Mouse (Mus musculus) neural tube, embryonic 13.5 days (tissue): ENCODE measurements at regions not wholly inside any gene's neighbourhood (a gene's known extent, or its start where the extent isn't known, plus 50 kb on each side); places are given as distances from the start of the nearest gene placed in this dataset.

Experiments
- ATAC-seq: fragments of 200-750 bp; cut with Nextera tagmentation; 2 replicates; pipeline ENCODE4 v1.8.0; 2017; ENCODE audit warnings: low read depth, mild to moderate bottlenecking, moderate TSS enrichment, moderate library complexity
- H3K27ac ChIP-seq: fragments of 300-500 bp; sonication (generic); replicated peaks from 2 replicates; pipeline ENCODE4 v1.5.1; 2015; ENCODE audit warnings: moderate library complexity, mild to moderate bottlenecking, inconsistent platforms
- H3K27me3 ChIP-seq: fragments of 300-500 bp; sonication (generic); 2 replicates; pipeline ENCODE4 v1.6.1; 2015; ENCODE audit warnings: mild to moderate bottlenecking, inconsistent platforms
- H3K36me3 ChIP-seq: fragments of 300-500 bp; sonication (generic); 2 replicates; pipeline ENCODE4 v1.6.1; 2015; ENCODE audit warnings: mild to moderate bottlenecking, inconsistent platforms
- H3K4me1 ChIP-seq: fragments of 300-500 bp; sonication (generic); replicated peaks from 2 replicates; pipeline ENCODE4 v1.6.1; 2015; ENCODE audit warnings: inconsistent platforms
- H3K4me2 ChIP-seq: fragments of 300-500 bp; sonication (generic); 2 replicates; pipeline ENCODE4 v1.6.1; 2015; ENCODE audit warnings: inconsistent platforms, mild to moderate bottlenecking, moderate library complexity
- H3K4me3 ChIP-seq: fragments of 300-500 bp; sonication (generic); 2 replicates; pipeline ENCODE4 v1.5.1; 2015; ENCODE audit warnings: mild to moderate bottlenecking, inconsistent platforms
- H3K9ac ChIP-seq: fragments of 300-500 bp; sonication (generic); 2 replicates; pipeline ENCODE4 v1.6.1; 2015; ENCODE audit warnings: moderate library complexity, mild to moderate bottlenecking, inconsistent platforms
- H3K9me3 ChIP-seq: fragments of 300-500 bp; sonication (generic); 2 replicates; pipeline ENCODE4 v1.6.1; 2016; ENCODE audit warnings: inconsistent platforms
- WGBS: fragments of 180-500 bp; shearing (Covaris S2); methylation state at CpG from one replicate; pipeline ENCODE4 v1.1.7; 2015; 5-methylcytosine and 5-hydroxymethylcytosine counted together

DNA sequence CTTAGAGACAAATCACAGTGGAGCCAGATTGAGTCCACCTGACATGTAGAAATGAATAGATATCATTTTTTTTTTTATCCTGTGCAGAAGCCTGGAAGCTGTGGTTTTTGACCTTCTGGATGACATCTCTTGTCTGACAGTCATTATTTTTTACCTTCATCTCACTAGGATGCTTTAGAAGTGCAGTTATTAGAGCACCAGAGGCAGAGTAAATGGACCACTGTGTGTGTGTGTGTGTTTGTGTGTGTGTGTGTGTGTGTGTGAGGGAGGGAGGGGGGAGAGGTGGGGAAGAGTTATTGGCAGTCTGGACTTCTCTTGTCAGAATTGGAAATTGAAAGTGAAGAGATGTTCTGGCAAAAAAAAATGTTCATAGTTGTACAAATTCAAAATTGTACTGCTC is 316.5 kb upstream of the Tmprss15 start:
- H3K27me3 ChIP-seq = no peaks in the 10 kb centered on the region
- no peak for ATAC-seq
- H3K27ac ChIP-seq = no peak overlapping the region
- no peak overlapping the region for H3K9ac ChIP-seq
- H3K4me2 ChIP-seq = no peak overlapping the region
- no peak overlapping the region for H3K4me3 ChIP-seq
- no peaks in the 10 kb centered on the region for H3K9me3 ChIP-seq
- H3K36me3 ChIP-seq = no peaks in the 10 kb centered on the region
- no peaks in the 10 kb centered on the region for H3K4me1 ChIP-seq

DNA sequence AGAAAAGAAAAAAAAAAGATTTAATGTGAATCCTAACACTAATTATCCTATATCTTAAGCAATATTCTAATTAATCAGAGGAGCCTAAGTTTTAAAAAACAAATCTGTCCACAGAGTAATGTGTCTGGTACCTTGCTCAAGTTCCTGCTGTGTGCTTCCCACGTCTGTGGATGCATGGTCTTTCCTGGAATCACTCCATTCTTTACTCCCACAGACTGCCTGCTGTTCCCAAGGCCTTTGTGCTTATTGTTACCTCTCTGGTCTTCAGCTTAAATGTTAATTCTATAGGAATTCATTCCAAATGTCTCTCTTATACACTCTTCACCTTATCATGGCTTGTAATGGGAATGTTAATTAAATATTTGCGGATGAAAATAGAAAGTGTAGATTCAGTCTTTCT is 315.3 kb upstream of the Tmprss15 start:
- no peak for ATAC-seq
- WGBS = 38% methylated on average over 2 of the region's 2 CpGs
- Histone ChIP-seq H3K9me3 (no peaks in the 10 kb centered on the region), H3K36me3 (no peaks in the 10 kb centered on the region), H3K4me2 (no peak overlapping the region), H3K9ac (no peak overlapping the region), H3K4me1 (no peaks in the 10 kb centered on the region), H3K27me3 (no peaks in the 10 kb centered on the region), H3K4me3 (no peak overlapping the region), H3K27ac (no peak overlapping the region)

DNA sequence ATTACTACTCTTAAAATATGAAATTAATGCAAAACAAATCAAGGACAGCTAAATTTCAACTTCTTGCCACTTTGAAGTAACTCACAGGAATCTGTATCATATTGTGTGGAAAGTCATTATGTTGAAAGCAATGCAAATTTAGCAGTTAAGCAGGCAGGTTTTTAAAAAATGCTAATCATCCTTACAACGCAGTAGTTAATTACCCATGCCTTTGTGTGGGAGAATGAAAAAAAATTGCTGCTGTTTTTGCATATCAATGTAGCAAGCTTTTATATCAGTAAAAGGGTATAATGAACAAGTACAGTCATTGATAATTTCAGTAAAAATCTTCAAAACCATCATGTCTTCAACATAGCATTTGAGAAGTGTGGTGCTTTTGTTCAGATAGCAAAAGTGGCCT is 313.2 kb upstream of the Tmprss15 start:
- 46% methylated on average over 1 of the region's 1 CpGs for WGBS
- Histone ChIP-seq H3K9ac (no peak overlapping the region), H3K4me3 (no peak overlapping the region), H3K36me3 (no peaks in the 10 kb centered on the region), H3K4me2 (no peak overlapping the region), H3K9me3 (no peaks in the 10 kb centered on the region), H3K27ac (no peak overlapping the region), H3K4me1 (no peaks in the 10 kb centered on the region), H3K27me3 (no peaks in the 10 kb centered on the region)
- ATAC-seq = no peak

- no peaks in the 10 kb centered on the region for H3K27me3 ChIP-seq
- no peak overlapping the region for H3K27ac ChIP-seq
- H3K4me2 ChIP-seq = no peak overlapping the region
- H3K9me3 ChIP-seq = no peaks in the 10 kb centered on the region
- no peak overlapping the region for H3K4me3 ChIP-seq
- H3K9ac ChIP-seq = no peak overlapping the region
- WGBS = 74% methylated on average over 3 of the region's 3 CpGs
- H3K36me3 ChIP-seq = no peaks in the 10 kb centered on the region
- H3K4me1 ChIP-seq = no peaks in the 10 kb centered on the region
- ATAC-seq = no peak
Observed at GRCm38 (mm10) chr16:79400100-79400499, 309.2 kb upstream of the Tmprss15 start.

DNA sequence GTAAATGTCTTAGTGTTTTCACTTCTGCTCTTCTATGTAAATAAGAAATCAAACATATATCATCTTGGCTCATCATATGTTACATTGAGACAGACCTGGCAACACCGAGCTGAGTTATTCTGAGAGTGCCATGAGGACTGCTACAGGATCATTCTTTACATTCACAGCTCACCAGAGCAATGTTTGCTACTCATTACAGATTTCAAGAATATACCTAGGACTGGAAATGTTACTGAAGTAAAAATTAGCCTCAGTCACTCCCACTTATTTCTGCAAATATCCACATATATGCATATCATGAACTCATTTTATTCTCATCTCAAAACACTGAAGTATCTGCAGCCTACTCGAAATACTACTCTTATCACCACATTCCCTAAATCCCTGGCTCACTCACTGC is 307.6 kb upstream of the Tmprss15 start:
- 83% methylated on average over 2 of the region's 2 CpGs for WGBS
- Histone ChIP-seq H3K4me3 (no peak overlapping the region), H3K4me1 (no peaks in the 10 kb centered on the region), H3K9ac (no peak overlapping the region), H3K4me2 (no peak overlapping the region), H3K27ac (no peak overlapping the region), H3K9me3 (no peaks in the 10 kb centered on the region), H3K36me3 (no peaks in the 10 kb centered on the region), H3K27me3 (no peaks in the 10 kb centered on the region)
- ATAC-seq = no peak

GRCm38 (mm10) chr16:79394425-79394824 is 303.5 kb upstream of the Tmprss15 start:
- ATAC-seq = no peak
- H3K9ac ChIP-seq = no peak overlapping the region

DNA sequence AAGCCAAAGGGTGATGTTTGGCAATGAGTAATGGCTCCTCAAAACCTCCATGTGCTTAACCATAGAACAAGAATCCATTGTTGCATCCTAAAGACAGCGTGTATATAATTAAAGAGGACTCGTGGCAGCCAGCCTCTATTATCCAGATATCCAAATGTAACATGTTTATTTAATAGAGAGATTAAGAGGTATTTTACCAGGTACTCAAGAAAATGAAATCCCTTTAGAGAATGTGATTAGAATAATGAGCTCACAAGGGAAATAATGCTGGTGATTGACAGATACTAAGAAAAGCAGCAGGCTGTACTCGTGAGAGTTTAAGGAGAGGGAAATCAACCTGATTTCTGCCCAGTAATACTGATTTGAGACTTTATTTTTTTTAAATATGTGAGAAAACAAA is 295.5 kb upstream of the Tmprss15 start:
- no peak overlapping the region for H3K4me3 ChIP-seq
- no peaks in the 10 kb centered on the region for H3K27me3 ChIP-seq
- H3K4me2 ChIP-seq = no peak overlapping the region
- no peak overlapping the region for H3K9ac ChIP-seq
- H3K36me3 ChIP-seq = no peaks in the 10 kb centered on the region
- no peaks in the 10 kb centered on the region for H3K9me3 ChIP-seq
- H3K4me1 ChIP-seq = no peaks in the 10 kb centered on the region
- WGBS = 70% methylated on average over 3 of the region's 3 CpGs
- H3K27ac ChIP-seq = no peak overlapping the region
- no peak for ATAC-seq

More at GRCm38 (mm10) chr16:79394425-79394824, 303.5 kb upstream of the Tmprss15 start:
- no peak overlapping the region for H3K4me3 ChIP-seq
- H3K27ac ChIP-seq = no peak overlapping the region
- no peaks in the 10 kb centered on the region for H3K36me3 ChIP-seq
- no peaks in the 10 kb centered on the region for H3K27me3 ChIP-seq
- no peak overlapping the region for H3K4me2 ChIP-seq
- H3K4me1 ChIP-seq = no peaks in the 10 kb centered on the region
- H3K9me3 ChIP-seq = no peaks in the 10 kb centered on the region

GRCm38 (mm10) chr16:79350127-79350526 is 259.2 kb upstream of the Tmprss15 start:
- Histone ChIP-seq H3K9ac (no peak overlapping the region), H3K36me3 (no peaks in the 10 kb centered on the region), H3K4me3 (no peak overlapping the region), H3K4me1 (no peaks in the 10 kb centered on the region), H3K27ac (no peak overlapping the region), H3K27me3 (no peaks in the 10 kb centered on the region), H3K4me2 (no peak overlapping the region), H3K9me3 (no peaks in the 10 kb centered on the region; the same call in 1 of the 2 replicates)
- no peak for ATAC-seq

DNA sequence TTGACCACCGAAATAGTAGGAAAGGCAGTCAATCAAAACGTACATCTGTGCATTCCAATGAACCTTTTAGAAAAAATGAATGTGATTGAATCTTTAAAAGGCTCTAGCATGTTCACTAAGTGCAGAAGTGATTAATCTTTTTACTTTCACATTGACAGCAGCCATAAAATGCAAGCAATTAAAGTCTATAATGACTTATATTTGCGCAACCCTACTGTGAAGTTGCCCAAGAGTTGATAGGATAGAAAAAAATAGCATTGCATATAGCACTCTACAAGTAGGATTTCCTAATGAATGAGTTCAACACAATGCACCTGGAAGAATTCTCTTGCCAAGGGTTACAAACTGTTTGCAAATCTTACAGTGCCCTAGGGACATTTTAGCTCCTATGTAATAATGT is 251.6 kb upstream of the Tmprss15 start:
- 45% methylated on average over 3 of the region's 3 CpGs for WGBS
- no peak overlapping the region for H3K9ac ChIP-seq
- H3K4me3 ChIP-seq = no peak overlapping the region
- no peak overlapping the region for H3K27ac ChIP-seq
- no peak for ATAC-seq
- no peak overlapping the region for H3K4me2 ChIP-seq
- H3K36me3 ChIP-seq = no peaks in the 10 kb centered on the region
- H3K27me3 ChIP-seq = no peaks in the 10 kb centered on the region
- H3K9me3 ChIP-seq = no peaks in the 10 kb centered on the region
- no peaks in the 10 kb centered on the region for H3K4me1 ChIP-seq

GRCm38 (mm10) chr16:79336416-79336815 is 245.5 kb upstream of the Tmprss15 start:
- Histone ChIP-seq H3K9ac (no peak overlapping the region), H3K36me3 (no peaks in the 10 kb centered on the region), H3K4me2 (no peak overlapping the region), H3K27me3 (no peaks in the 10 kb centered on the region), H3K4me3 (no peak overlapping the region), H3K9me3 (no peaks in the 10 kb centered on the region), H3K4me1 (no peaks in the 10 kb centered on the region), H3K27ac (no peak overlapping the region)
- WGBS = 75% methylated on average over 2 of the region's 2 CpGs
- ATAC-seq = no peak

- Histone ChIP-seq H3K9ac (no peak overlapping the region), H3K4me3 (no peak overlapping the region), H3K27me3 (no peaks in the 10 kb centered on the region), H3K4me2 (no peak overlapping the region), H3K9me3 (no peaks in the 10 kb centered on the region), H3K27ac (no peak overlapping the region), H3K36me3 (no peaks in the 10 kb centered on the region), H3K4me1 (no peaks in the 10 kb centered on the region)
- ATAC-seq = no peak
Observed at GRCm38 (mm10) chr16:79336016-79336415, 245.1 kb upstream of the Tmprss15 start.

- 76% methylated on average over 3 of the region's 3 CpGs for WGBS
Observed at GRCm38 (mm10) chr16:79313301-79313700, 222.4 kb upstream of the Tmprss15 start.

DNA sequence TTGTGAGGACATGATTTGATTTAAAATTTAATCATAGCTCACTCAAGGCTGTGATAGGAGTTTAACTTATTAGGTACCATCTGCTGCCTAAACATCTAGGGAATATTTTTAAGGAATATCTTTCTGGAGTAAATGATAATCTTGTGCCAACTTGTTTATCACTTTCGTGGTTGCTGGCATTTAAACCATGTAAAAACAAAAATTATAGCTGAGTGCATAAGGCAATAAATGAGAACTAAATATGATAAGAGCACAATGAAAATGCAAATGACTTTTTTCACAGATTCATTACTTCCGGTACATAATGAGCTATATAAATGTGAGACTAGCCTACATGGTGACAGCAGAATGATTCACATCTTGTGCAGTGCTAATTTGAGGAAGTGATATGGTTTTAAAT is 221.8 kb upstream of the Tmprss15 start:
- no peak overlapping the region for H3K4me3 ChIP-seq
- 47% methylated on average over 2 of the region's 2 CpGs for WGBS

More at GRCm38 (mm10) chr16:79313301-79313700, 222.4 kb upstream of the Tmprss15 start:
- Histone ChIP-seq H3K4me1 (no peaks in the 10 kb centered on the region), H3K9ac (no peak overlapping the region), H3K27ac (no peak overlapping the region), H3K4me3 (no peak overlapping the region), H3K4me2 (no peak overlapping the region), H3K9me3 (no peaks in the 10 kb centered on the region), H3K27me3 (no peaks in the 10 kb centered on the region), H3K36me3 (no peaks in the 10 kb centered on the region)
- ATAC-seq = no peak

GRCm38 (mm10) chr16:79308541-79308940 is 217.6 kb upstream of the Tmprss15 start:
- no peak for ATAC-seq
- Histone ChIP-seq H3K36me3 (no peaks in the 10 kb centered on the region), H3K9ac (no peak overlapping the region), H3K9me3 (no peaks in the 10 kb centered on the region), H3K27ac (no peak overlapping the region), H3K27me3 (no peaks in the 10 kb centered on the region), H3K4me1 (no peaks in the 10 kb centered on the region), H3K4me2 (no peak overlapping the region), H3K4me3 (no peak overlapping the region)
- WGBS = 94% methylated on average over 1 of the region's 1 CpGs

More for the DNA sequence above, 221.8 kb upstream of the Tmprss15 start:
- ATAC-seq = no peak
- H3K9me3 ChIP-seq = no peaks in the 10 kb centered on the region
- H3K36me3 ChIP-seq = no peaks in the 10 kb centered on the region
- no peaks in the 10 kb centered on the region for H3K4me1 ChIP-seq
- no peak overlapping the region for H3K27ac ChIP-seq
- H3K27me3 ChIP-seq = no peaks in the 10 kb centered on the region
- no peak overlapping the region for H3K9ac ChIP-seq
- no peak overlapping the region for H3K4me2 ChIP-seq
